Mouse (Mus musculus) embryonic facial prominence, embryonic 10.5 days (tissue): ENCODE results near the gene Pdk1. TPM values are rescaled to one million over a fixed set of nuclear protein-coding genes. Genes with fewer than 3 reads are reported as not detected.
"Not testable (repeated sequence)": the region's sequence is repeated elsewhere in the genome, so short reads cannot be mapped to it uniquely, and the experiment has no call there.

Experiments
- DNase-seq: peaks from one replicate; pipeline ENCODE4 v3.0.0-alpha.2; 2017; ENCODE audit warnings: low spot score
- H3K27ac ChIP-seq: fragments of 300-500 bp; sonication (generic); replicated peaks from 2 replicates; pipeline ENCODE4 v1.5.1; 2016; ENCODE audit warnings: mild to moderate bottlenecking
- H3K27me3 ChIP-seq: fragments of 300-500 bp; sonication (generic); replicated peaks from 2 replicates; pipeline ENCODE4 v1.6.1; 2016; ENCODE audit warnings: low read depth, mild to moderate bottlenecking; ENCODE audit not compliant: poor library complexity, severe bottlenecking
- H3K36me3 ChIP-seq: fragments of 300-500 bp; sonication (generic); replicated peaks from 2 replicates; pipeline ENCODE4 v1.6.1; 2016; ENCODE audit warnings: mild to moderate bottlenecking, moderate library complexity
- H3K4me1 ChIP-seq: fragments of 300-500 bp; sonication (generic); 2 replicates; pipeline ENCODE4 v1.6.1; 2016
- H3K4me3 ChIP-seq: fragments of 300-500 bp; sonication (generic); 2 replicates; pipeline ENCODE4 v1.5.1; 2016; ENCODE audit warnings: mild to moderate bottlenecking, moderate library complexity
- H3K9me3 ChIP-seq: fragments of 300-500 bp; sonication (generic); 2 replicates; pipeline ENCODE4 v1.6.1; 2016; ENCODE audit warnings: mild to moderate bottlenecking
- WGBS: fragments of 180-500 bp; shearing (Covaris S2); methylation state at CpG from one replicate; pipeline ENCODE4 v1.1.7; 2016; 5-methylcytosine and 5-hydroxymethylcytosine counted together
- polyA plus RNA-seq: library from polyadenylated mRNA; unstranded; fragments of >200 nt; fragmentation: Nextera tagmentation; extraction: Ambion mirVana; gene quantifications from 2 replicates; pipeline ENCODE4 v1.2.1, GENCODE M21; 2016

The Pdk1 gene
- 53.6 TPM in 2 replicates for polyA plus RNA-seq

GRCm38 (mm10) chr2:71872801-71873443 is at the start of gene Pdk1:
Pdk1 (plus strand) TSS chr2:71873224.
- DNase-seq = peak; percentile 98
- Histone ChIP-seq H3K4me3 (peak within 1 kb of the TSS; percentile 87), H3K9me3 (no peaks in the 10 kb centered on the region), H3K36me3 (peaks cover 9% of the 10 kb centered on the region), H3K4me1 (peaks cover 30% of the 10 kb centered on the region), H3K27ac (peak within 1 kb of the TSS; percentile 95), H3K27me3 (0 out of 2 replicates have a peak, but pooled peaks cover 3% of the 10 kb centered on the region)
- under 1% methylated on average over 55 of the region's 55 CpGs for WGBS

GRCm38 (mm10) chr2:71824146-71824545 is 48.9 kb upstream of the Pdk1 start:
- H3K36me3 ChIP-seq = peaks cover 14% of the 10 kb centered on the region
- no peak for DNase-seq
- no peaks in the 10 kb centered on the region for H3K27me3 ChIP-seq
- 81% methylated on average over 13 of the region's 13 CpGs for WGBS
- H3K27ac ChIP-seq = no peak overlapping the region
- no peak overlapping the region for H3K4me3 ChIP-seq
- no peaks in the 10 kb centered on the region for H3K9me3 ChIP-seq
- H3K4me1 ChIP-seq = peaks cover 29% of the 10 kb centered on the region

- Histone ChIP-seq H3K4me1 (peaks cover 37% of the 10 kb centered on the region), H3K4me3 (no peak overlapping the region), H3K36me3 (peaks cover 10% of the 10 kb centered on the region), H3K27me3 (no peaks in the 10 kb centered on the region), H3K9me3 (no peaks in the 10 kb centered on the region), H3K27ac (no peak overlapping the region)
- no peak for DNase-seq
- 79% methylated on average over 13 of the region's 13 CpGs for WGBS
These were observed 45.3 kb upstream of the Pdk1 start for GRCm38 (mm10) chr2:71827711-71828110.

- Histone ChIP-seq H3K9me3 (no peaks in the 10 kb centered on the region), H3K36me3 (peaks cover 6% of the 10 kb centered on the region; the same call in 1 of the 2 replicates), H3K4me1 (peaks cover 37% of the 10 kb centered on the region), H3K27ac (0 out of 2 replicates have a peak overlapping the region, but pooled peaks have one; percentile 35), H3K27me3 (no peaks in the 10 kb centered on the region), H3K4me3 (no peak overlapping the region)
- WGBS = 60% methylated on average over 11 of the region's 11 CpGs
- no peak for DNase-seq
These were observed 44.1 kb upstream of the Pdk1 start for GRCm38 (mm10) chr2:71828928-71829327.

GRCm38 (mm10) chr2:71833626-71834025 is 39.4 kb upstream of the Pdk1 start:
- WGBS = 83% methylated on average over 6 of the region's 6 CpGs
- no peak for DNase-seq
- Histone ChIP-seq H3K4me1 (peaks cover 49% of the 10 kb centered on the region), H3K9me3 (no peaks in the 10 kb centered on the region), H3K27ac (no peak overlapping the region), H3K27me3 (no peaks in the 10 kb centered on the region), H3K4me3 (no peak overlapping the region), H3K36me3 (peaks cover 10% of the 10 kb centered on the region; the same call in 1 of the 2 replicates)

- Histone ChIP-seq H3K27me3 (no peaks in the 10 kb centered on the region), H3K27ac (no peak overlapping the region), H3K9me3 (no peaks in the 10 kb centered on the region), H3K36me3 (peaks cover 11% of the 10 kb centered on the region), H3K4me3 (no peak overlapping the region), H3K4me1 (peaks cover 44% of the 10 kb centered on the region)
- WGBS = 71% methylated on average over 7 of the region's 7 CpGs
- no peak for DNase-seq
These were observed 38.7 kb upstream of the Pdk1 start for GRCm38 (mm10) chr2:71834371-71834770.

- 76% methylated on average over 8 of the region's 8 CpGs for WGBS
- peaks cover 38% of the 10 kb centered on the region for H3K4me1 ChIP-seq
- no peaks in the 10 kb centered on the region for H3K27me3 ChIP-seq
- no peaks in the 10 kb centered on the region for H3K9me3 ChIP-seq
- H3K4me3 ChIP-seq = no peak overlapping the region
- no peak for DNase-seq
- peaks cover 21% of the 10 kb centered on the region for H3K36me3 ChIP-seq
- H3K27ac ChIP-seq = no peak overlapping the region
These were observed 37.5 kb upstream of the Pdk1 start for GRCm38 (mm10) chr2:71835556-71835955.

- Histone ChIP-seq H3K9me3 (no peaks in the 10 kb centered on the region), H3K4me1 (peaks cover 45% of the 10 kb centered on the region), H3K36me3 (peaks cover 25% of the 10 kb centered on the region), H3K27me3 (no peaks in the 10 kb centered on the region), H3K4me3 (no peak overlapping the region), H3K27ac (no peak overlapping the region)
- DNase-seq = no peak
- WGBS = 75% methylated on average over 4 of the region's 4 CpGs
These were observed 36.8 kb upstream of the Pdk1 start for GRCm38 (mm10) chr2:71836232-71836631.

GRCm38 (mm10) chr2:71837261-71837660 is 35.8 kb upstream of the Pdk1 start:
- DNase-seq = no peak
- H3K36me3 ChIP-seq = peaks cover 29% of the 10 kb centered on the region
- no peaks in the 10 kb centered on the region for H3K9me3 ChIP-seq
- H3K27ac ChIP-seq = no peak overlapping the region
- peaks cover 45% of the 10 kb centered on the region for H3K4me1 ChIP-seq
- no peaks in the 10 kb centered on the region for H3K27me3 ChIP-seq
- 69% methylated on average over 4 of the region's 4 CpGs for WGBS
- H3K4me3 ChIP-seq = no peak overlapping the region

GRCm38 (mm10) chr2:71837791-71838190 is 35.2 kb upstream of the Pdk1 start:
- Histone ChIP-seq H3K9me3 (no peaks in the 10 kb centered on the region), H3K4me1 (peaks cover 45% of the 10 kb centered on the region), H3K4me3 (no peak overlapping the region), H3K27ac (no peak overlapping the region), H3K27me3 (no peaks in the 10 kb centered on the region), H3K36me3 (peaks cover 34% of the 10 kb centered on the region)
- DNase-seq = peak; percentile 83
- WGBS = 42% methylated on average over 6 of the region's 6 CpGs

GRCm38 (mm10) chr2:71843316-71843715 is 29.7 kb upstream of the Pdk1 start:
- Histone ChIP-seq H3K9me3 (no peaks in the 10 kb centered on the region), H3K4me3 (no peak overlapping the region), H3K27ac (no peak overlapping the region), H3K36me3 (peaks cover 64% of the 10 kb centered on the region), H3K4me1 (peaks cover 10% of the 10 kb centered on the region), H3K27me3 (no peaks in the 10 kb centered on the region)
- no peak for DNase-seq
- WGBS = 90% methylated on average over 9 of the region's 9 CpGs

- H3K27me3 ChIP-seq = no peaks in the 10 kb centered on the region
- DNase-seq = no peak
- no peaks in the 10 kb centered on the region for H3K9me3 ChIP-seq
- peaks cover 6% of the 10 kb centered on the region for H3K4me1 ChIP-seq
- 90% methylated on average over 6 of the region's 6 CpGs for WGBS
- no peak overlapping the region for H3K27ac ChIP-seq
- H3K36me3 ChIP-seq = peaks cover 67% of the 10 kb centered on the region
- H3K4me3 ChIP-seq = no peak overlapping the region
These were observed 28.1 kb upstream of the Pdk1 start for GRCm38 (mm10) chr2:71844906-71845305.

- H3K4me3 ChIP-seq, H3K27me3 ChIP-seq, H3K27ac ChIP-seq, H3K9me3 ChIP-seq, H3K4me1 ChIP-seq: not testable (repeated sequence)
- WGBS = 5% methylated on average over 7 of the region's 8 CpGs
- H3K36me3 ChIP-seq = peaks cover 24% of the 10 kb centered on the region
- peak; percentile 48 for DNase-seq
These were observed 20.9 kb upstream of the Pdk1 start for GRCm38 (mm10) chr2:71852161-71852560.
